Mouse (Mus musculus) midbrain, postnatal 0 days (tissue): ENCODE data around the gene 3100002H09Rik. TPM values are rescaled to one million over a fixed set of nuclear protein-coding genes. Genes with fewer than 3 reads are reported as not detected.
A peak's percentile ranks its signal among the peaks of the same experiment; 100 is the strongest.

Source experiments
- ATAC-seq: fragments of 200-750 bp; cut with Nextera tagmentation; 2 replicates; pipeline ENCODE4 v1.8.0; 2017; ENCODE audit warnings: moderate number of reproducible peaks, mild to moderate bottlenecking, moderate TSS enrichment, moderate library complexity; ENCODE audit not compliant: low FRiP score
- DNase-seq: peaks from one replicate; pipeline ENCODE4 v3.0.0-alpha.2; 2015; ENCODE audit warnings: low spot score
- H3K27ac ChIP-seq: fragments of 300-500 bp; sonication (generic); 2 replicates; pipeline ENCODE4 v1.5.1; 2014; ENCODE audit warnings: low read depth, mild to moderate bottlenecking, low read length, mixed read lengths
- H3K27me3 ChIP-seq: fragments of 300-500 bp; sonication (generic); 2 replicates; pipeline ENCODE4 v1.6.1; 2014; ENCODE audit warnings: low read length, control low read depth, mixed read lengths; ENCODE audit not compliant: insufficient read depth
- H3K36me3 ChIP-seq: fragments of 300-500 bp; sonication (generic); 2 replicates; pipeline ENCODE4 v1.6.1; 2014; ENCODE audit warnings: low read length, control low read depth, mixed read lengths; ENCODE audit not compliant: insufficient read depth
- H3K4me1 ChIP-seq: fragments of 300-500 bp; sonication (generic); 2 replicates; pipeline ENCODE4 v1.6.1; 2014; ENCODE audit warnings: mild to moderate bottlenecking, control low read depth, antibody characterized with exemption, low read length, mixed read lengths; ENCODE audit not compliant: insufficient read depth
- H3K4me2 ChIP-seq: fragments of 300-500 bp; sonication (generic); 2 replicates; pipeline ENCODE4 v1.6.1; 2014; ENCODE audit warnings: low read depth, mild to moderate bottlenecking, low read length, mixed read lengths; ENCODE audit not compliant: poor library complexity, severe bottlenecking
- H3K4me3 ChIP-seq: fragments of 300-500 bp; sonication (generic); 2 replicates; pipeline ENCODE4 v1.5.1; 2014; ENCODE audit warnings: low read depth, mild to moderate bottlenecking, low read length, moderate library complexity
- H3K9ac ChIP-seq: fragments of 300-500 bp; sonication (generic); replicated peaks from 2 replicates; pipeline ENCODE4 v1.6.1; 2014; ENCODE audit warnings: mild to moderate bottlenecking, low read length, moderate library complexity, mixed read lengths; ENCODE audit not compliant: poor library complexity, severe bottlenecking
- H3K9me3 ChIP-seq: fragments of 300-500 bp; sonication (generic); 2 replicates; pipeline ENCODE4 v1.6.1; 2016; ENCODE audit warnings: low read length, control low read depth
- CTCF ChIP-seq: IDR thresholded peaks from 2 replicates; pipeline ENCODE4 v1.5.1; 2016; ENCODE audit warnings: antibody characterized with exemption, mild to moderate bottlenecking
- WGBS: fragments of 180-500 bp; shearing (Covaris S2); extraction: QIAGEN DNeasy Blood & Tissue Kit; methylation state at CpG from one replicate; pipeline ENCODE4 v1.1.7; 2014; 5-methylcytosine and 5-hydroxymethylcytosine counted together
- polyA plus RNA-seq: library from polyadenylated mRNA; unstranded; fragments of >200 nt; fragmentation: Nextera tagmentation; extraction: Ambion mirVana; gene quantifications from 2 replicates; pipeline ENCODE4 v1.2.1, GENCODE M21; 2015
- total RNA-seq: library from RNA; depleted of rRNA; stranded (reverse); fragments of >200 nt; gene quantifications from 2 replicates; pipeline ENCODE4 v1.2.3, GENCODE M21; 2014

The 3100002H09Rik gene
- total and polyA plus RNA-seq, 2 experiments from 2014 or later = 0.19 TPM; not detected in 1

DNA sequence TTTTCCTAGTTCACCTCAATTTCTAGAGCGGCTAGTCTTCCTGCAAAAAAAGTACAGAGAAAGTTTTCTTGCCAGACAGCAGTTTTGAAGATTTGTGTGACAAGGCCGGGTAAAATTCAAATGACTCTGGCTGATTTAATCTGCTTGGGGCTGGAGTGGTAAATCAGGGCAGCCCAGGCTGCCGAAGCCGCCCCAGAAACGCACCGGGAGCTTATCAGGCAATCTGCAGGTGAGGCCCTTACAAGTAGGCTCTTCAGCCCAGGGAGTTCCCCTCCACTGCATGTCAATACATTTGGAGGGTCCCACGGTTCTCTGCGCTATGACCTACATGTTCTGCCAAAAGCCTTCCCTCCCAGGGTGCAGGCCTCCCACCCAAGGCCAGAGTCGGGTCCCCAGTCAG lies 6.9 kb downstream of the 3100002H09Rik start:
- no peaks in the 10 kb centered on the region for H3K27me3 ChIP-seq
- H3K36me3 ChIP-seq = no peaks in the 10 kb centered on the region
- ATAC-seq = no peak
- H3K27ac ChIP-seq = no peak overlapping the region
- no peak for DNase-seq
- TF ChIP-seq CTCF = no peak
- no peaks in the 10 kb centered on the region for H3K9me3 ChIP-seq
- H3K4me2 ChIP-seq = no peak overlapping the region
- no peaks in the 10 kb centered on the region for H3K4me1 ChIP-seq
- WGBS = 39% methylated on average over 9 of the region's 9 CpGs
- H3K4me3 ChIP-seq = no peak overlapping the region
- H3K9ac ChIP-seq = no peak overlapping the region

DNA sequence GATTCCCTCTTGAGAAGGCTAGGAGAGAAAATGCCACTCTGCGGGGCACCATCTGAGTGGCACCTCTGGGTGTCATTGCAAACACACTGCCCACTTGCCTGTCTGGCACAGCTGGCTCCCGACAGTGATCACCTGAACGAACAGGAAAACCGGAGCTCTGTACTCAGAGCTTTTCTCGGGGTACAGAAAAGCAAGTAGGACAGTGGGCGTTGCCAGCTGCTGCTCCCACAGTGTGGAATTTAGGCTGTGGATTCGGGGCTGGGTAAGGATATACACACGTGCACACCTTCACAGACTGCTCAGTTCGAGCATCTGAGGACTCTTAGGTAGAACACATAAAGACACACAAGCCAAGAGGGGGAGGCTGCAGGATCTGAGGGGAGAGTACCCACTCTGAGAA lies 14.7 kb downstream of the 3100002H09Rik start:
- Histone ChIP-seq H3K9me3 (no peaks in the 10 kb centered on the region), H3K4me1 (no peaks in the 10 kb centered on the region), H3K4me3 (no peak overlapping the region), H3K27ac (no peak overlapping the region), H3K36me3 (no peaks in the 10 kb centered on the region), H3K9ac (no peak overlapping the region), H3K27me3 (no peaks in the 10 kb centered on the region), H3K4me2 (no peak overlapping the region)
- WGBS = 86% methylated on average over 9 of the region's 9 CpGs
- DNase-seq = no peak
- no peak for ATAC-seq
- no peak for TF ChIP-seq CTCF

DNA sequence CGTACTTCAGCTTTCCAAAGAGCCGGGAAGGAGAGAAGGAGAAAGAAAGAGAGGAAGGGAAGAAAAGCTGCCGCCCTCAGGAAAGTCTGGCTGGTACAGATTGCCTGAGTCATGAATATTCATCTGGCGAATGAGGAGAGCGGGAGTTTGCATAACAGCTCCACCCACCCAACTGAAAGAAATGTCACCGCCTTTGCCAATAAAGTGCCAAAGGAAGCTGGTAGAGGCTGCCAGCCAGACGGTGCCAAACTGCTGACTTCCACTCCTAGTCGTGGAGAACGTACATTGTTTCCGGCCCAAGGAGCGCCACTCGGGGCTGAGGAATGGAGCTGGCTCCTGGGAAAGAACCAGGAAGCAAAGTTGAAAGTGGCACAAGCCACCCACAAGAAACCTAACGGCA lies 15.7 kb downstream of the 3100002H09Rik start:
- H3K27me3 ChIP-seq = no peaks in the 10 kb centered on the region
- no peak overlapping the region for H3K4me3 ChIP-seq
- no peak overlapping the region for H3K27ac ChIP-seq
- DNase-seq (peak; percentile 88), ATAC-seq (0 out of 2 replicates have a peak, but pooled peaks have one; percentile 23)
- H3K36me3 ChIP-seq = no peaks in the 10 kb centered on the region
- H3K9me3 ChIP-seq = no peaks in the 10 kb centered on the region
- no peaks in the 10 kb centered on the region for H3K4me1 ChIP-seq
- WGBS = 32% methylated on average over 13 of the region's 13 CpGs
- no peak overlapping the region for H3K4me2 ChIP-seq
- TF ChIP-seq CTCF = no peak
- H3K9ac ChIP-seq = no peak overlapping the region

DNA sequence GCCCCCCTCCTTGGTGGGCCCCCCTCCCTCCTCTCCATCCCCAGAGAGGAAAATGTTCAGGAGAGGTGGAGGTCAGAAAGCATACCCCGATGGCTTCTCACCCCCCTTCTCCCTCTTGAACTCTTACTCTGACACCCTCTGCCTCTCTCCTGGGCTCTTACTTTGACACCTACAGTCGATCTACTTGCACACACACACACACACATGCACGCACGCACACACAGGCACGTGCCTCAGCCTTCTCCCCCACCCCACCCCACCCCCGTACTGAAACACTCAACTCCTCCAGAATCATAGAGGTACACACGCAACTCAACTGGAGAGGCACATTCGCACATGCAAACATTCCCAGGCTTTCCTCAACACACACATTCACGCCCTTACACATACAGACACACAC lies 16.9 kb downstream of the 3100002H09Rik start:
- Histone ChIP-seq H3K4me2 (no peak overlapping the region), H3K36me3 (no peaks in the 10 kb centered on the region), H3K9ac (no peak overlapping the region), H3K4me1 (no peaks in the 10 kb centered on the region), H3K4me3 (no peak overlapping the region), H3K27ac (no peak overlapping the region), H3K9me3 (no peaks in the 10 kb centered on the region), H3K27me3 (no peaks in the 10 kb centered on the region)
- no peak for DNase-seq
- ATAC-seq = no peak
- WGBS = 58% methylated on average over 9 of the region's 9 CpGs
- no peak for TF ChIP-seq CTCF

DNA sequence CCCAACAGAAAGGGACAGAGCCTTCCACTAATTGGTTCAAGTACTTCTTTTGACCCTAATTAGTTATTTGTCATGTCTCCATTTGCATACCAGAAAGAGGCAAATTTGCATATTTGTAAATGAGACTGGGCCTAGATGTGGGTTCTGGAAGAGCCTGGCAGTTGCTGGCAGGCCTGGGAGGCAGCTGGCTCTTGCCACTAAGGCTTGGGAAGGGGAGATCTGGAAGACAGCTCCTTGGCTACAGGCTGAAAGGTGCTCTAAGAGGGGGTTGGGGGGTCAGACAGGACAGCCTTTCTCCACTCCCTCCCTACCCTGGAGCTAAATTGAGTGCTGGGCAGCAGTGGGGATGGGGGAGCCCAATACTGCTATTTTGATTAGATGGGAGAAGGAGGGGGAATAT lies 17.4 kb downstream of the 3100002H09Rik start:
- Histone ChIP-seq H3K27ac (no peak overlapping the region), H3K4me3 (no peak overlapping the region), H3K4me1 (no peaks in the 10 kb centered on the region), H3K9ac (no peak overlapping the region), H3K9me3 (no peaks in the 10 kb centered on the region), H3K4me2 (no peak overlapping the region), H3K36me3 (no peaks in the 10 kb centered on the region), H3K27me3 (no peaks in the 10 kb centered on the region)
- no peak for TF ChIP-seq CTCF
- DNase-seq = peak; percentile 32
- no peak for ATAC-seq

DNA sequence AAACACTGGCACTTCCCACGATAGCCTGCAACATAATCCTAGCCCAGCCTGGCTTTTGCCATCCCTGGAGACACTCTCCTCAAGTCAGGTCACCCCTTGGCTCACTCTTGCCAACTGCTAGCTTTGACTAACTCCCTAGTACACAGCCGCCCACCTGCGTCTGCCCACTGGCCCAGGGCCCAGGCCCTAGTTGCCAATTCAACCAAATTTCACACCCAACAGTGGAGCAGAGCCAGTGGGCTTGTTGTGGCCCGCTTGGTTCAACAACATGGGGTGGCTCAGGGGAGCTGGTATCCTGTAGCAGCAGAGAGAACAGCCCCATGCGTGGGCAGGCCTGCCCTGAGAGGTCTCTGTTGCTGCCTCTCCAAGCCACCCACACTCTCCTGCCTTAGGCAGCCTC lies 18.4 kb downstream of the 3100002H09Rik start:
- no peak for DNase-seq
- H3K4me2 ChIP-seq = no peak overlapping the region

More for the DNA sequence above, 18.4 kb downstream of the 3100002H09Rik start:
- Histone ChIP-seq H3K9me3 (no peaks in the 10 kb centered on the region), H3K4me1 (no peaks in the 10 kb centered on the region), H3K4me3 (no peak overlapping the region), H3K9ac (no peak overlapping the region), H3K27me3 (no peaks in the 10 kb centered on the region), H3K27ac (no peak overlapping the region), H3K36me3 (no peaks in the 10 kb centered on the region)
- no peak for TF ChIP-seq CTCF
- peak; percentile 31; the same call in 1 of the 2 replicates for ATAC-seq
- 66% methylated on average over 5 of the region's 5 CpGs for WGBS
